Mouse (Mus musculus): ENCODE results near the gene Sf3b1.
A peak's percentile ranks its signal among the peaks of the same experiment; 100 is the strongest.
"Not testable (repeated sequence)": the region's sequence is repeated elsewhere in the genome, so short reads cannot be mapped to it uniquely, and the experiment has no call there.

The Sf3b1 gene

DNA sequence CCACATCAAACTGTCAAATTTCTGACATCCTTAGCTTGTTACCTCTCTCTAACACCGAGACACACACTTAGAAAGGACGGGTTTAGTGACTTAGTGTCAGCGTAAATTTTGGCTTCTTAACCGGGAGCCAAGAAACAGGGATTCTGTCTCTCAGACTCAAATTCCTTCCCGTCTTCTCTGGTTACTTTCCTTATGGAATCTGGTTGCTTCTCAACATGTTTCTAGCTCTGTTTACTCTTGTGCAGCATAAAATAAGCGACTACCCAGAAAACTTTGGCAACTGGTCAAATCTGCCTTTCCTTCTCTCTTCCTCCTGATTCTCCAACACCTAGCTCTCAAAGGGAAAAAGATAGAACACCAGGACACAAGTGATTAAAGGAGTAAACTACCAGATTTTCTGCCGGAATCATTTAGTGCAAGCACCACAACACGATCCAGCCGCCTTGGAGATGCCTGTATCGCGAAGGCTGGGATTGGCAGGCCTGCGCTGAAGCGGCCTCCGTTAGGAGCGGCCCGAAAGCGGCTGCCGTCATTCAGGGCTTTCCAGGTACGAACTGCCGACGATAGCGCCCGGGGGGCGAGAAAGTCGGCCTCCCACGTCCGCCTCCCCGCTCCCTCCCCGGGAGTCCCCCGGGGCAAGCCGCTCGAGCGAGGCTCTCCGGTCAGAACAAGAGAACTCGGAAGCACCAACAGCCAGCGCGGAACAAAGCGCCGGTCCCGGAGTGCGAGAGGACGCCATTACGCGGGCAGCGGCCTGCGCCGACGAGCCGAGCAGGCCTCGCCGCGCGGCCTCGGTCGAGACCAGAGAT lies 633 bp downstream of the Sf3b1 start:
- no peak for DNase-seq

GRCm38 (mm10) chr1:55025656-55026430 lies 1.4 kb downstream of the Sf3b1 start:
- DNase-seq, result no peak

- DNase-seq, result no peak
These were observed 5.4 kb downstream of the Sf3b1 start for GRCm38 (mm10) chr1:55021907-55022306.

- no peak for DNase-seq
These were observed 14.8 kb downstream of the Sf3b1 start for GRCm38 (mm10) chr1:55012513-55012912.

DNA sequence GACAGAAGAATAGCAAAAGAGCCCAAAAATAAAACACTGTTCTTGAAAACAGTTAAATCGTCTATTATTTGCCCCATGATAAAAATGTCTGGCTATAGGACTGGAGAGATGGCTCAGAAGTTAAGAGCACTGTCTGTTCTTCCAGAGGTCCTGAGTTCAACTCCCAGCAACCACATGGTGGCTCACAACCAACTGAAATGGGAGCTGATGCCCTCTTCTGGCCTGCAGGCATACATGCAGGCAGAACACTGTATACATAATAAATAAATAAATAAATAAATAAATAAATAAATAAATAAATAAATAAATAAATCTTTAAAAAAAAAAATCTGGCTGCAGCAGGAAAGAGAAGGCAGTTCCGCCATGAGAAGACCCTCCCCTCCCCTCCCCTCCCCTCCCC lies 19.0 kb downstream of the Sf3b1 start:
- DNase-seq, result not testable (repeated sequence)

DNA sequence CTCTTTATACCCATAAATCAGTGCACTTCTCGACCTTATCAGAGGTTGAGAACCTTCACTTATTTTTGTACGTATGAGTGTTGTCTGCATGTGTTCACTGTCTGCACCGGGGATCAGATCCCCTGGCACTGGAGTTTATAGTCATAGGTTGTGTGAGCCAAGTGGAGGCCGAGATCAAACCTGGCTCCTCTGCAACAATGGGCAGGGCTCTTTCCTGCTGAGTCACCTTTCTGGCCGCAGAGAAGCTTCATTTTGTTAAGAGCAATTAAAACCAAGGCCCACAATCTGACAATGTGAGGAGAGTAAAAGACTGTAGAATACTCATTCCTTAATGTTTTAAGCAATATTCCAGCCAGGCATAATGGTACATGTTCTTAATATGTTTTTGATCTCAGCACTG lies 33.7 kb downstream of the Sf3b1 start:
- no peak for DNase-seq

GRCm38 (mm10) chr1:54986248-54986647 lies 41.0 kb downstream of the Sf3b1 start:
- DNase-seq, result no peak

DNA sequence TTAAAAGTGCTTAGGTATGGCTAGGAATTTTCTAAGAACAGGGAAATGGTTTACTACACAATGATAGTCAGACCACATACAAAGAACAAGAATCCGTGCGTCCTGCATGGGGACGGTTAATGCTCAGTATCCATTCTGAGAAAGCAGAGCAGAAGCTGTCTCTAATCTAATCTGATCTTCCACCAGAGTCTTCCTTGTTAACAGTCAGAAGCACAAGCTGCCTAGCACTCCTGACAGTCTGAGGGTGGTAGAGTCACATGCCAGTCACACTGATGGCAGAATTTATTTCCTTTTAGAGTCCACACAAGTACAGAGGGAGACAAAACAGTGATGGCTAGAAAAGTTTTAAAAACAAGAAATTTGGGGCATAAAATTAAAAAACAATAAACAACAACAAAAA lies 41.5 kb downstream of the Sf3b1 start:
- no peak for DNase-seq

DNA sequence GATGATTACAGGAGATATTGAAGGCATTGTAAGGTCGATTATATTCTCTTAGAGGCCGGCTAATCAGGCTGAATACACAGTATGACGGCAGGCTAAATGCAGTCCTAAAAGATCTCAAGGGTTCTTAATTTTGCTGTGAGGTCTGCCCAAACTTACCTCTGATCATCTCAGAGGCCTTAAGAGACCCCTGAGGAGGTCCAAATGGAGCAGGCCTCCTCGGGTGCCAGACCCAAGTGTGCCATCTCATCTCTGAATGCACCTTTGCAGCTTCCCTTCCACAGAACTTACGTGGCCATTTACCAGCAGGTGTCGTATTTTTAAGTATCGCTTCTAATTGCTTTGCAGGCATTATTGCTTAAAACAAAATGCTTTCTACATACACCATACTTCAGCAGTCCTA lies 43.1 kb downstream of the Sf3b1 start:
- DNase-seq, result no peak

GRCm38 (mm10) chr1:54983339-54983738 lies 43.9 kb downstream of the Sf3b1 start:
- peak; percentile 36 for DNase-seq

DNA sequence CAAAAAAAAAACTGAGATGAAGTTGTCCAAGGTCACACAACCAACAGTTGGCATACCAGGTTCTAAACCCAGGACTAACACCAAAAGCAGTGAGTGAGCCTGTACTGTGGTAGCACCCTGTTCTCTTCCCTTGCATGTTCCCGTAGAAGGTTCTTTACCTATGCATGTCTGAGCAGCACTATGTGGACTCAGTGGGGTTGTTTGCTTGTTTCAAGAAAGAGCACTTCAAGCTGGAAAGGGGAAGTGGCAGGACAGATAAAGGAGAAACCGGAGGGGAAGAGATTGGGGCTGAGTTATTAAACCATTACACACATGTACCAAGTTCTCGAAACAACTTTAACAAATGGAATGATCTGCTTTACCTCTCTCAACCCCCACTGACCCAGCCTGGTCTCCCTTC lies 44.6 kb downstream of the Sf3b1 start:
- DNase-seq, result no peak

- peak; percentile 50 for DNase-seq
These were observed 47.9 kb downstream of the Sf3b1 start for GRCm38 (mm10) chr1:54979226-54979984.

- DNase-seq, result no peak
These were observed 55.4 kb downstream of the Sf3b1 start for GRCm38 (mm10) chr1:54971687-54972404.

- DNase-seq, result no peak
These were observed 60.4 kb downstream of the Sf3b1 start for GRCm38 (mm10) chr1:54966858-54967257.

GRCm38 (mm10) chr1:54965159-54965995 lies 61.9 kb downstream of the Sf3b1 start:
- no peak for DNase-seq

DNA sequence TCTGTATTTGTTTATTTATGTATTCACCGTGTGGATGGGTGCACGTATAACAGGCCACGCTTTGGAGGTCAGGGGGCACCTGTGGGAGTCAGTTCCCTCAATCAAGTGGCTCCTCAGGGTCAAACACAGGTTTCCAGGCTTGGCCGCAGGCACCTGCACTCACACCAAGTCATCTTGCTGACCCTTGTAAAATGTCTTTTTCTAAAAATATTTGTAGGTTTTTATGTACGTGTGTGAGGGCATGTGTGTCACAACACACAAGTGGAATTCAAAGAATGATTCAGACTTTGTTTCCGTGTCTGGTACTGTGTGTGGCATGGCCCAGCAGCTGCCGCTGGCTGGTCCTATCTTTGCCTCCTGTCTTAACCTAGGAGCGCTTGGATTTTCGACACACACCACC lies 65.6 kb downstream of the Sf3b1 start:
- no peak for DNase-seq

- DNase-seq, result no peak
These were observed 66.6 kb downstream of the Sf3b1 start for GRCm38 (mm10) chr1:54960613-54961165.

DNA sequence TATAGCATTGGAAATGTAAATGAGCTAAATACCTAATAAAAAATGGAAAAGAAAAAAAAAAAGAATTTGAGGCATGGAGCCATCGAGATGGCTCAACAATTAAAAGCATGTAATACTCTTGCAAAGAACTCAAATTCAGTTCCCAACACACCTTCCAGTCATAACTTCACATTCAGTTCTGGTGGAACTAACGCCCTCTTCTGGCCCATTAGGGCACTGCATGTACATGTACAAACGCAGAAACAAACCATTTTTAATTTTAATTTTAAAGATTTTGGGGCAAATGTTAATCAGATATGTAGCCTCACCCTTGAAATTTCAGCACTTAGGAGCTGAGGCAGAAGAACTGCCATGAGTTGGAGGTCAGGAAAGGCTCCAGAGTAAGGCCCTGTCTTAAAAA lies 68.8 kb downstream of the Sf3b1 start:
- DNase-seq, result no peak

- DNase-seq, result not testable (repeated sequence)
These were observed 70.3 kb downstream of the Sf3b1 start for GRCm38 (mm10) chr1:54956995-54957394.

- DNase-seq, result no peak
These were observed 72.4 kb downstream of the Sf3b1 start for GRCm38 (mm10) chr1:54954856-54955255.

DNA sequence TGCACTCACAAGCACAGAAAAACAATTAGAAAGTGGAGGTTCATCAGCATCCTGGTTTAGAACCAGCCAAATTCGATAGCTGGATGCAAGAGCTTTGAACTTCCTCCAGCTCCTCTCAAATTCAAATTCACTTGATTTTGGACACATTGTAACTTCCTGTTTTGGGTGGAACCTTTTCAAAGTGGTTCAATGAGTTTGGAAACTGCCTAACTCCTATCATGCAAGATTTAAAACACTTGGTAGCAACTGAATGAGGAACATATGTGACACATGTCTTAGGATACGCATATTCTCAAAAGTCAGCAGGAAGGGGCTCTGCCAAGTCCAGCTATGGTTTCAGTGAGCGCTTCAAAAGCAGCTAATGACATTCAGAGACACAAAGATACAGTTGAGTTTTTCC lies 82.6 kb downstream of the Sf3b1 start:
- no peak for DNase-seq

GRCm38 (mm10) chr1:54935466-54935865 lies 91.8 kb downstream of the Sf3b1 start:
- DNase-seq, result no peak
